Mouse (Mus musculus) hindbrain, embryonic 11.5 days (tissue): ENCODE measurements around the gene Rfwd3. TPM values are rescaled to one million over a fixed set of nuclear protein-coding genes. Genes with fewer than 3 reads are reported as not detected.

Source experiments
- ATAC-seq: fragments of 200-750 bp; cut with Nextera tagmentation; 2 replicates; pipeline ENCODE4 v1.8.0; 2017; ENCODE audit warnings: mild to moderate bottlenecking, moderate TSS enrichment, moderate library complexity; ENCODE audit not compliant: low FRiP score
- DNase-seq: peaks from one replicate; pipeline ENCODE4 v3.0.0-alpha.2; 2015; ENCODE audit warnings: low spot score
- H3K27ac ChIP-seq: fragments of 300-500 bp; sonication (generic); 2 replicates; pipeline ENCODE4 v1.5.1; 2014; ENCODE audit warnings: mild to moderate bottlenecking, low read depth, low read length
- H3K27me3 ChIP-seq: fragments of 300-500 bp; sonication (generic); 2 replicates; pipeline ENCODE4 v1.6.1; 2014; ENCODE audit warnings: mild to moderate bottlenecking, low read length, moderate library complexity, mixed read lengths; ENCODE audit not compliant: control insufficient read depth, insufficient read depth
- H3K36me3 ChIP-seq: fragments of 300-500 bp; sonication (generic); 2 replicates; pipeline ENCODE4 v1.6.1; 2014; ENCODE audit warnings: mild to moderate bottlenecking, low read length, moderate library complexity, mixed read lengths; ENCODE audit not compliant: control insufficient read depth, insufficient read depth
- H3K4me1 ChIP-seq: fragments of 300-500 bp; sonication (generic); replicated peaks from 2 replicates; pipeline ENCODE4 v1.6.1; 2014; ENCODE audit warnings: low read length, mixed read lengths; ENCODE audit not compliant: control insufficient read depth, insufficient read depth
- H3K4me2 ChIP-seq: fragments of 300-500 bp; sonication (generic); replicated peaks from 2 replicates; pipeline ENCODE4 v1.6.1; 2014; ENCODE audit warnings: mild to moderate bottlenecking, low read depth, low read length
- H3K4me3 ChIP-seq: fragments of 300-500 bp; sonication (generic); 2 replicates; pipeline ENCODE4 v1.5.1; 2014; ENCODE audit warnings: low read depth, low read length
- H3K9ac ChIP-seq: fragments of 300-500 bp; sonication (generic); 2 replicates; pipeline ENCODE4 v1.6.1; 2014; ENCODE audit warnings: low read depth, low read length
- H3K9me3 ChIP-seq: fragments of 300-500 bp; sonication (generic); 2 replicates; pipeline ENCODE4 v1.6.1; 2016; ENCODE audit warnings: low read length; ENCODE audit not compliant: control insufficient read depth
- WGBS: fragments of 180-500 bp; shearing (Covaris S2); extraction: QIAGEN DNeasy Blood & Tissue Kit; methylation state at CpG from one replicate; pipeline ENCODE4 v1.1.7; 2014; 5-methylcytosine and 5-hydroxymethylcytosine counted together
- polyA plus RNA-seq: library from polyadenylated mRNA; unstranded; fragments of >200 nt; fragmentation: Nextera tagmentation; extraction: Ambion mirVana; gene quantifications from 2 replicates; pipeline ENCODE4 v1.2.1, GENCODE M21; 2014

Rfwd3 gene
- 64.5 and 84.4 TPM in 2 replicates for polyA plus RNA-seq

- peak; percentile 94 for DNase-seq
- Histone ChIP-seq H3K4me3 (peak within 1 kb of the TSS; percentile 94), H3K27me3 (no peaks in the 10 kb centered on the region), H3K4me2 (peak within 1 kb of the TSS; percentile 63), H3K4me1 (peaks cover 3% of the 10 kb centered on the region; the same call in 1 of the 2 replicates), H3K36me3 (peaks cover 6% of the 10 kb centered on the region), H3K9me3 (no peaks in the 10 kb centered on the region), H3K27ac (peak within 1 kb of the TSS; percentile 84), H3K9ac (peak within 1 kb of the TSS; percentile 93)
- 0% methylated on average over 63 of the region's 67 CpGs for WGBS
- ATAC-seq: peak; percentile 99
Measured at GRCm38 (mm10) chr8:111299821-111300568, at the start of gene Rfwd3. TSS of gene Rfwd3 (minus strand) at chr8:111300222.

- ATAC-seq (no peak), DNase-seq (peak; percentile 81)
- Histone ChIP-seq H3K27ac (no peak overlapping the region), H3K27me3 (no peaks in the 10 kb centered on the region), H3K4me2 (no peak overlapping the region), H3K4me1 (no peaks in the 10 kb centered on the region), H3K36me3 (no peaks in the 10 kb centered on the region), H3K9ac (no peak overlapping the region), H3K4me3 (no peak overlapping the region), H3K9me3 (no peaks in the 10 kb centered on the region)
- WGBS: 24% methylated on average over 5 of the region's 5 CpGs
Measured at GRCm38 (mm10) chr8:111343225-111343624, 43.2 kb upstream of the Rfwd3 start.

- Histone ChIP-seq H3K36me3 (no peaks in the 10 kb centered on the region), H3K4me1 (no peaks in the 10 kb centered on the region), H3K4me2 (no peak overlapping the region), H3K4me3 (no peak overlapping the region), H3K27ac (no peak overlapping the region), H3K9ac (no peak overlapping the region), H3K27me3 (no peaks in the 10 kb centered on the region), H3K9me3 (no peaks in the 10 kb centered on the region)
- 77% methylated on average over 3 of the region's 3 CpGs for WGBS
- ATAC-seq (no peak), DNase-seq (no peak)
Measured at GRCm38 (mm10) chr8:111340186-111340585, 40.2 kb upstream of the Rfwd3 start.

- no peaks in the 10 kb centered on the region for H3K36me3 ChIP-seq
- no peak overlapping the region for H3K9ac ChIP-seq
- H3K27me3 ChIP-seq: no peaks in the 10 kb centered on the region
- WGBS: 52% methylated on average over 12 of the region's 12 CpGs
- H3K4me1 ChIP-seq: no peaks in the 10 kb centered on the region
- H3K4me3 ChIP-seq: peak overlapping the region; percentile 32
- H3K27ac ChIP-seq: no peak overlapping the region
- DNase-seq: peak; percentile 9
- no peaks in the 10 kb centered on the region for H3K9me3 ChIP-seq
- no peak for ATAC-seq
- H3K4me2 ChIP-seq: peak overlapping the region; percentile 45
Measured at GRCm38 (mm10) chr8:111338370-111339208, 38.6 kb upstream of the Rfwd3 start.

- Histone ChIP-seq H3K27ac (no peak within 1 kb of the TSS), H3K36me3 (no peaks in the 10 kb centered on the region), H3K4me2 (peak within 1 kb of the TSS; percentile 45), H3K4me1 (no peaks in the 10 kb centered on the region), H3K4me3 (peak within 1 kb of the TSS; percentile 32), H3K9ac (no peak within 1 kb of the TSS), H3K9me3 (no peaks in the 10 kb centered on the region), H3K27me3 (no peaks in the 10 kb centered on the region)
- peak; percentile 51 for DNase-seq
- no peak for ATAC-seq
- WGBS: 1% methylated on average over 29 of the region's 29 CpGs
Measured at GRCm38 (mm10) chr8:111337890-111338347, 37.9 kb upstream of the Rfwd3 start, which contains the start of gene Mlkl. TSS of gene Mlkl (minus strand) at chr8:111338177.

GRCm38 (mm10) chr8:111337311-111337889, 37.4 kb upstream of the Rfwd3 start:
- 31% methylated on average over 17 of the region's 17 CpGs for WGBS
- Histone ChIP-seq H3K4me2 (peak overlapping the region; percentile 45), H3K4me1 (no peaks in the 10 kb centered on the region), H3K36me3 (no peaks in the 10 kb centered on the region), H3K9me3 (no peaks in the 10 kb centered on the region), H3K27ac (no peak overlapping the region), H3K27me3 (no peaks in the 10 kb centered on the region), H3K9ac (no peak overlapping the region), H3K4me3 (peak overlapping the region; percentile 32)
- no peak for ATAC-seq
- DNase-seq: no peak

GRCm38 (mm10) chr8:111336692-111337091, 36.7 kb upstream of the Rfwd3 start:
- no peak for DNase-seq
- H3K27me3 ChIP-seq: no peaks in the 10 kb centered on the region
- 80% methylated on average over 4 of the region's 4 CpGs for WGBS
- no peak overlapping the region for H3K4me2 ChIP-seq
- no peaks in the 10 kb centered on the region for H3K36me3 ChIP-seq
- H3K27ac ChIP-seq: no peak overlapping the region
- no peak overlapping the region for H3K4me3 ChIP-seq
- no peaks in the 10 kb centered on the region for H3K4me1 ChIP-seq
- no peak for ATAC-seq
- no peaks in the 10 kb centered on the region for H3K9me3 ChIP-seq
- H3K9ac ChIP-seq: no peak overlapping the region

GRCm38 (mm10) chr8:111325222-111325790, 25.3 kb upstream of the Rfwd3 start:
- no peak overlapping the region for H3K4me2 ChIP-seq
- WGBS: 81% methylated on average over 6 of the region's 6 CpGs
- H3K9ac ChIP-seq: no peak overlapping the region
- no peak overlapping the region for H3K4me3 ChIP-seq
- H3K9me3 ChIP-seq: no peaks in the 10 kb centered on the region
- H3K27me3 ChIP-seq: no peaks in the 10 kb centered on the region
- ATAC-seq (no peak), DNase-seq (no peak)
- H3K27ac ChIP-seq: no peak overlapping the region
- no peaks in the 10 kb centered on the region for H3K36me3 ChIP-seq
- H3K4me1 ChIP-seq: no peaks in the 10 kb centered on the region
